Mouse (Mus musculus) kidney, adult 11 months (tissue): ENCODE data around the gene Ccdc103.
A peak's percentile ranks its signal among the peaks of the same experiment; 100 is the strongest.

Experiments used
- DNase-seq: peaks from one replicate; pipeline ENCODE4 v3.0.0; 2022

The Ccdc103 gene

DNA sequence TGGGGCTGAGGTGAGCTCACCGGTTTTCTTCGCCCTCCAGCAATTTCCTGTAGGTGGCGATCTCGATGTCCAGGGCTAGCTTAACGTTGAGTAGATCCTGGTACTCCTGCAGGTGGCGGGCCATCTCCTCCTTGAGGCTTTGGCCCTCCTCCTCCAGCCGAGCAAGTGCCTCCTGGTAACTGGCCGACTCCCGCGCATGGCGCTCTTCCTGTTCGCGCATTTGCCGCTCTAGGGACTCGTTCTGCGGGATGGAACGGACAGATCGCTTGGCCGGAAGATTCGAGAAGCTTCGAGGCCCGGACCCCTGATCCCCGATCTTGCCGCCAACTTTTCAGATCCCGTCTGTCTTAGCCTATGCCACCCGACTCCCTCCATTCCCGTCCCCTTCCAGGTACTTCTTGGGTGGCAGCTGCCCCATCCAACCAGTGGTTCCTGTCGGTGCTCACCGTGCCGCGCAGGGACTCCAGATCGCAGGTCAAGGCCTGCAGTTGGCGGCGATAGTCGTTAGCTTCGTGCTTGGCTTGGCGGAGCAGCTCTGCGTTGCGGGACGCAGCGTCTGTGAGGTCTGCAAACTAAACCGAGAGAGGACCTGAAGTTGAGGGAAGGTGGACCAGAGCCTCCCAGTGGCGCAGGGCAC is 12.1 kb downstream of the Ccdc103 start:
- peak; percentile 83 for DNase-seq

DNA sequence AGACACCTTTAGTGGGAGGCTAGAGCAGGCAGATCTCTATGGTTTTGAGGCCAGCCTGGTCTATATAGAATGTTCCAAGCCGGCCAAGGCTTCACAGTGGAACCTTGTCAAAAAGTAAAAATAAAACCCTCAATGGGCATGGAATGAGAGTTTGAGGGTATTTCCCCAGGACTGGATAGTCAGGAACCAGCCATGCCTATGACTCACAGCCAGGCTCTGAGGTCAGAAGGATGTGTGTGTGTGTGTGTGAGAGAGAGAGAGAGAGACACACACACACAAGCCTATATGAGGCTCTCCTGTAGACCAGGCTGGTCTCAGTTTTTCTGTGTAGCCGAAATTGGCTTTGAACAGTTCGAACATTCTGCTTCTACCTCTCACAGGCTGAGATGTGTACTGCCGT is 13.7 kb downstream of the Ccdc103 start:
- DNase-seq, result no peak

DNA sequence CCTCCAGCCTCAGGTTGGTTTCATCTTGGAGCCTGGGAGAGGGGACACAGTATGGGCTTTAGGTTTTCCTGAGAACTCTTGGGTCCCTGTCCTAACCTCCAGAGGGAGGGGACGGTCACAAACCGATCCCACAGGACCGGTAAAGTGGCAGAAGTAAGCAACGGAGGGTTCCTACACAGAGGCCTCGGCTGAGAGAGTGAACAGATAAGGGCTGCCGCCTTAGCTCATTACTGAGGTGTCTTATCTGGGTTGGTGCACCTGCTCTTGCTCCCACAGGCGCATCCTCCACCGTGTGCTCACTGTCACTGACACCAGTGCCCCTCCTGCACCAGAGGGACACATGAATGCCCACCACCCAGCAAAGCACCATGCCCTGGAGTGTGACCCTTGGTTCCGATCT is 14.8 kb downstream of the Ccdc103 start:
- no peak for DNase-seq

DNA sequence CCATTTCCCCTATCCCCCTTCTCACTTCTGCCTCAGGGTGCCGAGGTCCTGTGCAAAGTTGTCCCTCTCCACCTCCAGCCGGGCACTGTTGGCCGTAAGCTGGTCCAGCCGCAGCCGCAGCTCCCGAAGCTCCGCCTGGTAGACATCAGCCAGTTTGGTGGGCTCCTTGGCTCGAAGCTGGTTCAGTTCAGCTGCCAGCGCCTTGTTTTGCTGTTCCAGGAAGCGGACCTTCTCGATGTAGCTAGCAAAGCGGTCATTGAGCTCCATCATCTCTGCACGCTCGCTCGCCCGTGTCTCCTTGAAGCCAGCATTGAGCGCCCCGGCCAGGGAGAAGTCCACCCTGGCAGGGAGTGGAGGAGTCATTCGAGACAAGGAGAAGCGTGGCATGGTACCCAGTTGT is 15.6 kb downstream of the Ccdc103 start:
- no peak for DNase-seq

DNA sequence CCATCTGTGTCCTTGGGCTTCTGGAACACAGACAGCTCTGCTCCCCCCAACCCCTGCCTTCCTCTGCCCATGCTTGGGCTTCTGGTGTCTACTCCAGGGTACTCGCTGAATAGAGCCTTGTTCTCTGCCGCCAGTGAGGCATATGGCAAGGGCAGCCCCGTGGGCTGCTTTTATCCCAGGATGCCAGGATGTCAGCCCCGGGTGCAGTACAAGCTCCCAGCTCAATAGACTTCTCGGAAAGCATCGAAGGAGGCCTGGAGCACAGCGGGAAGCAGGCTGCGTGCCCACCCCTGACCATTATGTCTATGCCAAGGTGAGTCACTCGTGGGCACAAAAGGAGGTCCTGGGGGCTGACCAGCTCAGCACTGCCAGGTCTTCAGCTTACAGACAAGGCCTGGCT is 17.4 kb downstream of the Ccdc103 start:
- DNase-seq, result no peak

DNA sequence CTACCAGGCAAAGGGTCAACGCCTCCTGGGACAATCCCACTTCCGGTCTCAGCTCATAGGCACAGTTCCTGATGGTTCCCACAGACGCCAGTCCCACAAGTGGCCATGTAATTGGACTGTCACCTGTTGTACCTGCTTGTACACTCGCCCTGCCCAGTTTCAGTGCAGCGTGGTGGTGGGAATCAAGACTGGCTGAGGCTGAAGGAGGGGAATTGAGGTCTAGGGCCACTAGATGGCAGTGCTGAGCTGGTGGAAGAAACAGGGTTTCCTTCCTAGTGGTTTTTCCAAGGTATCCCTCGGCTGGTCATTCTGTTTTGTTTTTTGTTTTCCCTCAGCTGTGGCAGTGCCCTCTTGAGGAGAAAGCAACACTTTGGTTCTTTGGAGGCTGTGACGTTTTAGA is 19.8 kb downstream of the Ccdc103 start, which contains the start of gene Gfap:
Gene Gfap (minus strand): TSS at position 150 of the 400 bp plus-strand sequence.
- peak; percentile 49 for DNase-seq

DNA sequence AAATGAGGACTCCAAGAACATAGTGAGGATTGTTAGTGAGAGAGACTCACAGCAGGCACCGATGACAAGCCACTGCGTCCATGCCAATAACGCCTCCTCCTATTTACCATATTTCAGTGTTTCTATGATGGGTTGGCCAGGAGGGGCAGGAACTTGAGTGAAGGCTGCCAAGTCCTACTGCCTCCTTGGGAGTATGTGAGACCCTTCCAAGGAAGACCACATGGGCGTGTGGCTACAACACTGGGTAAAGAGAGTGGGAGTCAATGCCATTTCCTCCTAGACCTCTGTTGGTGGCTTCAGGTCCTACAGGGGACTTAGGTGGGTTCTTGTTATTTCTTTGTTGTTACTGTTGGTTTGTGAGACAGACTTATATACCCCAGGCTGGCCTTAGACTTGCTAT is 20.2 kb downstream of the Ccdc103 start:
- DNase-seq, result no peak

DNA sequence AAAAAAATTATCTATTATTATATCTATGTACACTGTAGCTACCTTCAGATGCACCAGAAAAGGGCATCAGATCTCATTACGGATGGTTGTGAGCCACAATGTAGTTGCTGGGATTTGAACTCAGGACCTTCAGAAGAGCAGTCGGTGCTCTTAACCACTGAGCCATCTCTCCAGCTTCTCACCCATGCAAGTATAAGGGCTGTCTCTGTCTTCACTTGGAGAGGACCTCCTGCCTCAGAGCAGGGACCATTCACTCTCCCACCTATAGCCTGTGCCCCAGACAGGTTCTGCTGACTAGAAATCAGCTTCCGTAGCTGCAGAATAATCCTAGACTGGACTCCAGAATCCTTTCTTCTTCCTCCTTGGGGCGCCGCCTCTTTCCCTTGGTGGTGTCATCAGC is 21.1 kb downstream of the Ccdc103 start:
- DNase-seq, result no peak

DNA sequence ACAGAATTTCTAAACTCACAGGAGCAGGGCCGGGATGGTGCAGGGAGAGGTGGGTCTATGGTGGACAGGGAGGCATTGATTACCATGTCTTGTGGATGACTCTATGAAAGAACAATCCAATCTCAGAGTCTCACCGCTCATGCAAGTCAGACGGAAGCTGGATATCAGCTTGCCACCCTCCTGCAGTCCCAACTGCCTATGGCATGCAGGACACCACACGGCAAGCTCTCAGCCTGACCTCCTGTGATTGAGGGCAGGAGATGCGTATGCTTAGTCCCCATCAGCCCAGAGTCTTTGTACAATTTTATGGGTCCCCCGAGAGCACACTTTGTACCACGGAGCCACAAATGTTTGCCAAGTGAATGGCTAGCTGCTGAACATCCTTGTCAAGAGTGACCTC is 22.6 kb downstream of the Ccdc103 start:
- no peak for DNase-seq

DNA sequence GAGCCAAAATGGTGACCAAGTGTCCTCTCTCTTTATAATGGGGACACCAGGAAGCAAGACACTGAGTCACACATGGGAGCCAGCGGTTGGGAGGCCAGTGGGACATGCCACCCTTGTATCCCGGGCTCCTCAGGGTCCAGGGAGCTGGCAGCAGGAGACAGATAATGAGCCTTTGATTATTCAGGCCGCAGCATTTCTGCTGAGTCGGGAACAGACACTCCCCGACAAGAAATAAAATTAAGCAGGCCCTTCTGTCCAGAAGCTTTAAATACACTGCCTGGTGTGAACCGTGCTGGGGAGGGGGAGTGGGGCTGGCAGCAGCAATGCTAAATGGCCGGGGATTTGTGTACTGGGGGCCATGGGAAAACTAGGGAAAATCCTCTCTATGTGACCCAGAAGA is 30.4 kb downstream of the Ccdc103 start:
- DNase-seq, result no peak

DNA sequence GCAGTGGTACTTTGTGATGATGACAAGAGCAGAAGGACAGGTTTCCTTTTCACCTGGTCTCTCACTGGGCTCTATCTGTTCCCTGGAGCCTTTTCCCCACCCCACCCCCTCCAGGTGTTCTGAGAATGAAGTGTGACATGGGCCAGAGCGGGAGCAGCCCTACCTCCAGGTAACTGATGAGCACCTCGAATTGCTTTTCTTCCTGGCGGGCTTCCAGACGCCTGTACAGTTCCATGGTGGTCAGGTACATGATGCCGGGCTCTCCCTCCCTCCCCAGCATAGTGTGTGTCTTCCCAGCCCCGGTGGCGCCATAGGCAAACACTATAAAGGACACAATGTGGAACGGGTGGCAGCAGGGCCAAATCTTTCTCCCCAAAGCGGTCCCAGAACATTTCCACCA is 34.4 kb downstream of the Ccdc103 start:
- DNase-seq, result no peak

DNA sequence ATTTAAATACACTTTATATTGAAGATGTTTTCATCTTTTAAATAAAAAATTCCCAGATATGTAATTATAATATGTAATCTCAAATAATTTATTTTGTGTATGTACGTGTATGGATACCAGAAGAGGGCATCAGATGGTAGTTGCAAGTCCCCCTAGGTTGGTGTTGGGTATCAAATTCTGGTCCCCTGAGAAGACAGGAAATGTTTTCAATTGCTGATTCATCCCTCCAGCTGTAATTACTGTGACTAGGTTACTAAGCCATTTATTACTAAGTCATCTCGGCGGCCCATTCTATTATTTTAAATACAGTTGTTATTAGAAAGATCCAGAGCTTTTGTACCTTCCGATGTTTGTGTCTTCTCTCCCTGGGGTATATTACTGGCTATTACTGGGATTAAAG is 37.1 kb downstream of the Ccdc103 start:
- no peak for DNase-seq

DNA sequence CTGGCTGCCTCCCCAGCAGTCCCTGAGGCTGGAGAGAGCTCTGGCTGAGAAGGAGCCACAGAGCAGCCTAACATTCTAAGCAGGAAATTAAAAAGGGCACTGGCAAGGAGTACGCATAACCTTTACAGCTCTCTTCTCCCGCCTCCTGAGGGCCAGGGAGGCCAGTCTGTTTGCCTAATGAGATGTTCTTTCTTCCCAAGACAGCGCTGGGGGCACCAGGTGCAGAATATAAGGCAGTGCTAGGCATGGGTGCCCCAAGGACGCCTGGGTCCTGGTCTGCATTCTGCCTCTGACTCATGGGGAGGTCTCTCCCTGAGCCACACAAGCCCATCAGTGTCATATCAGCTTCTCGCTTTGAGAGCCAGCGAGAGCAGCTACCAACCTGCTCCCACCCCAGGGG is 40.5 kb downstream of the Ccdc103 start:
- no peak for DNase-seq

DNA sequence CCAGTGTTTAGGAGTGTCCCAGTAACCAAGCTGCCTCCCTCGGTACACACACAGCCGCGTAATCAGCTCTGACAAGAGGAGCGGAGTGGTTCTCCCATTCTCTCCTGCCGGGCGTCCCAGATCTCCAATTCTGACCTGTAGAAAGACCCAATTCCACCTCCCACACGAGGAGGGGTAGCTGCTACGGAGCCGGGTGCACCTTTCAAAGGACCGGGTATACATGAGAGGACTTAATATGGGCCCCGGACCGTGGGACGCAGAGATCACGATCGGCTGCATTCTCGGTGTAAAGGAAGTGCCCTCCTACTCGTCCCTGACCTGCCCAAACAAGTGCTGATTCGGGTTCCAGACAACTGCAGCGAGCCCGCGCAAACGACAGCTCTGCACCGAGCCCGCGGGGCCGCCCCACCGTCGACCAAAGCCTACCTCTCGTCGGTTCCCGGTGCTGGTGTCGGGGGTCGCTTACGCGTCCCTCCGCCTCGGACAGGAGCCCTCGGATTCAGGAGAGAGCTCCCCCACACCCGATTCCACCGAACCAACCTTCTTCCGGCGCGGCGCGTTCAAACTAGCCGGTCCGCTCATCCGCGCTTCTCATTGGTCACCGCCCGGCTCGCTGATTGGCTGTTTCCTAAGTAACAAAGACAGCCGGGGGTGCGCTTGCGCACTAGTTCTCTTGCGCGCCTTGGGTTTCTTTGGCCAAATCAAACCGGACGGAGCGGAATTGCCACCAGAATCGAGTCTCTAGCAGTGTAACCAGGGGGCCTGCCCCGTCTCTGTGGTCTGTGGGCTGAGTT is 43.8 kb downstream of the Ccdc103 start, which contains the start of gene Kif18b:
Gene Kif18b (minus strand): TSS at position 568 of the 794 bp plus-strand sequence.
- peak; percentile 93 for DNase-seq

DNA sequence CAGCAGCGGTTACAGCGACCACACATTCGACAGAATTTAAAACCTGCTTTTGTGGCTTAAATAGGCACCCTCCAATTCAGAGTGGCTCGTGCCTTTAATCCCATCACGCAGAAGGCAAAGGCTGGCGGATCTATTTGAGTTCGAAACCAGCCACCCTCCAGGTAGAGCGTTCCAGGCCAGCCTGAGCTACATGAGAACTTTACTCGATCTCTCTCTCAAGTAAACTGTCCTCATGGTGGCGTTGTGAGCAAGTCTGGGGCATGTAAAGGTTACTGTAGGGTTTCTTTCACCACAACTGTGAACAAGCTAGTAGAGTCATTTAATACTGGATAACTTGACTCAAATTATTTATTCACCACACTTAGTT is 44.3 kb downstream of the Ccdc103 start:
- no peak for DNase-seq

DNA sequence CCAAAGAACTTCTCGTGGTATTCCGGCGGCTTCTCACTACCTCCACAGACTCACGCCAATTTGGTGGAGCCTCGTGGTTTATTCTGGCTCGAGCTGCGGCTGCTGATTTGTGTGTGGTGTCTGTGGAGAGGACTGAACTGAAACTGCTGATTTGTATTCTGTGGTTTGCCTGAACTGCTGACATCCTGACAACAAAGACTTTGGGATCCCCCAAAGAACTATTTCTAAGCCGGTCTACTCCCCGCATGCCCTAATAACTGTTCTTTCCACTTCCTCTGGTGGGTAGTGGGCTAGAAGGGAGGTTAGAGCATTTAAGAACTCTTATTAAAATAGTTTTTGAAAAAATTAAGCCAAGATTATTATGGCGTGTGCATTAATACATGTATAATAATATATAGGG is 49.7 kb downstream of the Ccdc103 start:
- no peak for DNase-seq
